Mouse (Mus musculus) hindbrain, embryonic 10.5 days (tissue): ENCODE data around the gene Etnppl. TPM values are rescaled to one million over a fixed set of nuclear protein-coding genes. Genes with fewer than 3 reads are reported as not detected.

Experiments
- DNase-seq: peaks from one replicate; pipeline ENCODE4 v3.0.0-alpha.2; 2017; ENCODE audit warnings: low spot score
- H3K27ac ChIP-seq: fragments of 300-500 bp; sonication (generic); 2 replicates; pipeline ENCODE4 v1.5.1; 2016; ENCODE audit warnings: mild to moderate bottlenecking, moderate library complexity
- H3K27me3 ChIP-seq: fragments of 300-500 bp; sonication (generic); 2 replicates; pipeline ENCODE4 v1.6.1; 2016; ENCODE audit warnings: mild to moderate bottlenecking; ENCODE audit not compliant: poor library complexity, insufficient read depth, severe bottlenecking
- H3K36me3 ChIP-seq: fragments of 300-500 bp; sonication (generic); 2 replicates; pipeline ENCODE4 v1.6.1; 2016; ENCODE audit warnings: mild to moderate bottlenecking, moderate library complexity
- H3K4me1 ChIP-seq: fragments of 300-500 bp; sonication (generic); replicated peaks from 2 replicates; pipeline ENCODE4 v1.6.1; 2016; ENCODE audit warnings: mild to moderate bottlenecking
- H3K4me3 ChIP-seq: fragments of 300-500 bp; sonication (generic); 2 replicates; pipeline ENCODE4 v1.5.1; 2016; ENCODE audit warnings: mild to moderate bottlenecking, moderate library complexity
- H3K9me3 ChIP-seq: fragments of 300-500 bp; sonication (generic); 2 replicates; pipeline ENCODE4 v1.6.1; 2016; ENCODE audit warnings: mild to moderate bottlenecking, moderate library complexity
- WGBS: fragments of 180-500 bp; shearing (Covaris S2); methylation state at CpG from one replicate; pipeline ENCODE4 v1.1.7; 2016; 5-methylcytosine and 5-hydroxymethylcytosine counted together
- polyA plus RNA-seq: library from polyadenylated mRNA; unstranded; fragments of >200 nt; fragmentation: Nextera tagmentation; extraction: Ambion mirVana; gene quantifications from 2 replicates; pipeline ENCODE4 v1.2.1, GENCODE M21; 2016

Gene Etnppl
- 0.05 TPM in 1 of 2 replicates, not detected in the other for polyA plus RNA-seq

DNA sequence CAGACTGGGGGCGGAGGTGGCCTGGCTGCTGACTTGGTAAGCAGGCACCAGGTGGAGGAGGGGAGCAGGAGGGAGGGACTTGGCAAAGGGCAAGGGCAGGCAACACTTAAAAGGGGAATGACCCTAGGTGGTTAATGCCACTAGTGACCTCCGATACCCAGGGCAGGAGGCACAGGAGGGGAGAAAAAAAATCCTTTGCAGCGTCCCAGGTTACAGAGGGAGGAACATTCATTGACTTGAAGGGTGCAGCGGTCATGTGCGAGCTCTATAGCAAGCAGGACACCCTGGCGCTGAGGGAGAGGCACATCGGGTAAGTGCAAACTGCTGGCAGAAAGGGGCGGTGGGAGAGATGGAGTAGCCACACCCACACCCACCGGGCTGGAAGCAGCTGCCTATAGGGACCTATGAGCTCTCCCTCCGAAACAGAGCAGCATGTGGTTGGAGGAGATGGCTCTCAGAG is at the start of gene Etnppl:
Gene Etnppl, plus strand, starts transcription at position 10 of the 460 bp plus-strand sequence.
- DNase-seq, result peak; percentile 24
- Histone ChIP-seq H3K27me3 (peaks cover 17% of the 10 kb centered on the region), H3K36me3 (no peaks in the 10 kb centered on the region), H3K27ac (no peak within 1 kb of the TSS), H3K9me3 (no peaks in the 10 kb centered on the region), H3K4me3 (peak within 1 kb of the TSS; percentile 32), H3K4me1 (peaks cover 7% of the 10 kb centered on the region)
- WGBS, result 2% methylated on average over 10 of the region's 10 CpGs

DNA sequence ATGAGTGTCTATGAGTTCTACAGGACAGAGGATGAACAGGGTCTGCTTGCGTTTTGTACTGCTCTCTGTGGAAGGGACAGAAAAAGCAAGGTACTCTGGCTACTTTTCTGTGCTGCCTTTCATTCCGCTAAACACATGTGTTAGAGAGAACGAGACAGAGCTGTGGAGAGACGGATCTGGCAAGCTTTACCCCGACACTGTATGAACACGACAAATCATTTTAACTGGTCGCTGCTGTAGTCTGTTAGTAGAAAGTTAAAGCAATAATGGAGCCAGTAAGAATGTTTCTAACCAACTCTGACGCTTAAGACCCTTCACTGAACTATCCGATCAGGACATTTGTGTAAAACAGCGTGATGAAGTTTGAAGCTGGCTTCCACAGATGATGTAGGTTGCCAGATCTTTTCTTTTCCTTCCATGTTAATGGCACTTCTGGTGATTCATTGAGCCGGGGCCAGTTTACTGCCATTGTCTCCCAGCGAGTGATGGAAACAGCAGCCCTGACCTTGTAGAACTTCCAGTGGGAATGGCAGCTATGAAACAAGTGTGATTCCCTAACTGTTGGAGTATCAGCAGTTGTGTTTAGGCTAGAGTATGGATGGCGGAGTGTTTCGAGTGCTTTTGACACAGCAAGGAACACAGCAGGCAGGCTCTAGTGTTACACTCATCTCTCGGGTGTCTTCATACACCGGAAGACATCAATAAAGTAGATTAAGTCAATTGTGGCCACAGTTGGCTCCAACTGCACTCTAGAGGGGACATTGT is 48.7 kb upstream of the Etnppl start:
- Histone ChIP-seq H3K9me3 (no peaks in the 10 kb centered on the region), H3K36me3 (no peaks in the 10 kb centered on the region), H3K4me1 (0 out of 2 replicates have a peak, but pooled peaks cover 3% of the 10 kb centered on the region), H3K4me3 (no peak overlapping the region), H3K27me3 (no peaks in the 10 kb centered on the region), H3K27ac (no peak overlapping the region)
- DNase-seq, result no peak
- 89% methylated on average over 16 of the region's 16 CpGs for WGBS

DNA sequence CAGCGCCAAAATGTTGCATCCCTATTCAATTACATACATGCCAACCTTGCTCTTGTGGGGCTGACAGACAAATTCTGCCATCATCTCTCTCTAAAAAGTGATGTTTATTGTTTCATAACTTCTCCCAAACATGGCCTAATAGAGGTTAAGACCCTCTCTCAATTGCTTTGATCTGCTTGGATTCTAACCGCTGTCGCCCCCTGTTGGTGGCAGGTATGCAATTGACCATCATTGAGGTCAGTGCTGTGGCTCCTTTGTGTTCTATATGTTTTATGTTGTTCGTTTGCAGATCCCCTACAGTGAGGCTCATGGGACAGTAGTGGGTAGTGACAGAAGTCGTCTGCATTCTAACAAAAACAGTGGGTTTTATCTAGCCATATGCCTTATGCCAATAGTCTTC is 44.0 kb upstream of the Etnppl start:
- Histone ChIP-seq H3K27ac (no peak overlapping the region), H3K4me1 (0 out of 2 replicates have a peak, but pooled peaks cover 3% of the 10 kb centered on the region), H3K9me3 (no peaks in the 10 kb centered on the region), H3K4me3 (no peak overlapping the region), H3K36me3 (no peaks in the 10 kb centered on the region), H3K27me3 (no peaks in the 10 kb centered on the region)
- WGBS, result 67% methylated on average over 5 of the region's 5 CpGs
- DNase-seq, result no peak

DNA sequence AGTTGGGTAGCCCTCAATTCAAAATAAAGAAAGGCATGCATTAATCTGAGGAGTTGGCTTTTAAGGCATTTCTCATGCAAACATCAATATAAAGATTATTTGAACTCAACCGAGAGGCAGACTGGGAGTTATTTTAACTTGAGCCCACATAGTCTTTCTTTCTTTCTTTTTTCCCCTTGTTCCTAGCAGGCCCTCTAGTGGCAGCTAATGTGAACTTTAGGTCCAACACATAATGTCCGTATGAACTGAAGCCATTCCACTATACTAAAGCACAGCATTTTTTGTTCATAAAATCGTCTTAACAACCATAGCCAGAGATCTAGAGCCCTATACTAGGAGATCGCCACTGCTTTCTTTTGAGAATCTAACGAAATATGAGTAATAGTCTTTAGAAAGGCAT is 42.6 kb upstream of the Etnppl start:
- Histone ChIP-seq H3K27ac (no peak overlapping the region), H3K9me3 (no peaks in the 10 kb centered on the region), H3K36me3 (no peaks in the 10 kb centered on the region), H3K4me1 (0 out of 2 replicates have a peak, but pooled peaks cover 3% of the 10 kb centered on the region), H3K4me3 (no peak overlapping the region), H3K27me3 (no peaks in the 10 kb centered on the region)
- 30% methylated on average over 5 of the region's 5 CpGs for WGBS
- no peak for DNase-seq

DNA sequence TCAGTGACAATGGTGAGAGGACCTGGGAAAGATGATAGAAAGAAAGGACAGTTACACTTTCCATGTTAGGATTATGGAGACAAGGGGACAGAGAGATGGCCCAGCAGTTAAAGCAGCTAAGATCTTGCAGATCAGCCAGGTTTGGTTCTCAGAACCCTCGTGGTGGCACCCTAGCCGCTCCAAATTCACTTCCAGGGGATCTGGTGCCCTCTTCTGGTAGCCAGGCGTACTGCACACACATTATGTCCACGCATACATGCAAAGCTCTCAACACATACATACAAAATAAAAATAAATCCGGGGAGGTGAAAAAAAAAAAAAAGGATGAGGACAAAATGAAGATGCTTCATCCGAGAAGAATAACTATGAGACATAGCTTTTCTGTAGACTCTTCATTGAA is 40.6 kb upstream of the Etnppl start:
- WGBS, result 64% methylated on average over 6 of the region's 6 CpGs
- DNase-seq, result peak; percentile 29
- H3K36me3 ChIP-seq, result no peaks in the 10 kb centered on the region

DNA sequence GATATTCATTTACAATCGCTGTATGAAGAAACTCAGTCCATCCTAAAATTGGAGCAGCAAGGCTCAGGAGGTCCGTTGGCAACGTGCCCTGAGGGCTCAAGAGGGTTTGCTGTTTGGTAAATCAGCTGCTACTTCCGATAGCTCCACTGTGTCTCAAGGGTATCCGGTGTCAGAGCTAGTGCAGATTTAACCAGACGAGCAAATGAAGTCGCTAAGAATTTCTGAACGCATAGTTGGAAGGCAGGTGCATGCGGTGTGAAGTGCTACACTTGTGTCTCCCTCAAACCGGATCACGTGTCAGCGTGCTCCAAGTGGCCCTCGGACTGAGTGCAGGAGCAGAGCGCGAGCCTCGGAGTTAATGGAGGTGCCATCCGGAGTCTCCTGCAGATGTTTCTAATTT is 37.7 kb upstream of the Etnppl start:
- H3K27ac ChIP-seq, result no peak overlapping the region
- H3K4me1 ChIP-seq, result 0 out of 2 replicates have a peak, but pooled peaks cover 3% of the 10 kb centered on the region
- WGBS, result 71% methylated on average over 17 of the region's 17 CpGs
- no peak overlapping the region for H3K4me3 ChIP-seq
- H3K27me3 ChIP-seq, result no peaks in the 10 kb centered on the region
- no peaks in the 10 kb centered on the region for H3K9me3 ChIP-seq
- peak; percentile 25 for DNase-seq
- no peaks in the 10 kb centered on the region for H3K36me3 ChIP-seq

More for the DNA sequence above, 40.6 kb upstream of the Etnppl start:
- H3K27me3 ChIP-seq, result no peaks in the 10 kb centered on the region
- H3K9me3 ChIP-seq, result no peaks in the 10 kb centered on the region
- no peak overlapping the region for H3K4me3 ChIP-seq
- no peak overlapping the region for H3K27ac ChIP-seq
- 0 out of 2 replicates have a peak, but pooled peaks cover 6% of the 10 kb centered on the region for H3K4me1 ChIP-seq

DNA sequence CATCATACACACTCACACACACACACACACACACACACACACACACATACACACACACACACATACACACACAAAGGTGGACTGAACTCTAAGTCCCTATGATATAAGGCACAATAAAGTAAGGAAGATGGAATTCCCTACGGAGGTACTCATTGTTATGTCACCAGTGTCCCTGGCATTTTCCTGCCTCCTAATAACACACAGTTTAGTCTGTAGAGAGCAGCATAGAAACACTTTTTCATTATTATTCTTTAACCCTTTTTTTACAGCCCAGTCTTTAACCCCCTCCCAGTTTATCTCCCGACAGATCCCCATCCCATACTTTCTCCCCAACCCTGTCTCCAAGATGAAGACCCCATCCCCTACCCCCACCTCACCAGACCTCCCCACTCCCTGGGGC is 35.7 kb upstream of the Etnppl start:
- no peak for DNase-seq
- H3K4me3 ChIP-seq, result no peak overlapping the region
- no peaks in the 10 kb centered on the region for H3K27me3 ChIP-seq
- 89% methylated on average over 2 of the region's 2 CpGs for WGBS
- 0 out of 2 replicates have a peak, but pooled peaks cover 3% of the 10 kb centered on the region for H3K4me1 ChIP-seq
- H3K9me3 ChIP-seq, result no peaks in the 10 kb centered on the region
- H3K36me3 ChIP-seq, result no peaks in the 10 kb centered on the region
- H3K27ac ChIP-seq, result no peak overlapping the region

DNA sequence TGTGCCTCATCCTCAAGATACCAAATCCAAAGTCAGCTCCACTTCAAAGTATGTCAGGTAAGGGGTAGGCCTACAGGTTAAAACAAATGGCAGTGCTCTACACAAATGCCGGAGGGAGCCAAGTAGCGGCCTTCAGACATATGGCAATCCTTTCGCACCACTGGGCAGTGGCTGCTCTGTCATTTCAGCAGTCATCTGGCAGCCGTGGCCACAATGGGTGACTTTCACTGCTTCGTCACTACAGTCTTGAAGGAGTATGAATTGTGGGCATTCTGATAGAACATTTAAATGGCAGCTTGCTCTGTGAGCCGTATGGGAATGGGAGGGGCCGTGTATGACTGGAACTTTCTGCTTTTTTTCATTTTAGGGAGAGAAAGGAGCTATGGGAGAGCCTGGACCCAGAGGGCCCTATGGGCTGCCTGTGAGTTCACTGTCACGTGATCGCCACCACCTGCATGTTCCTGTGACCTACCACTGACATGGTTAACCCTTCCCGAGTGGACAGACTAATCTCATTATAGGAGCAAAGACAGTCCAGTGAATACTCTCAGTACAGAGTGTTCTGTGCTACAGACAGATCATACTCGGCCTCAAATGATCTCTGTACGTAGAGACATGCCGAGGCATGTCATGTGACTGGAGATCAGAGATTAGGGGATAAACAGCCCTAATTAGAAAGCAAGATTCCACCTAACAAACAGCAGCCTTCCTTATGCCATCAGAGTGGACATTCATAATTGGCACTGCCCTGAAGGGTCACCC is 34.2 kb upstream of the Etnppl start:
- Histone ChIP-seq H3K9me3 (no peaks in the 10 kb centered on the region), H3K4me1 (0 out of 2 replicates have a peak, but pooled peaks cover 3% of the 10 kb centered on the region), H3K36me3 (no peaks in the 10 kb centered on the region), H3K4me3 (no peak overlapping the region), H3K27me3 (no peaks in the 10 kb centered on the region), H3K27ac (no peak overlapping the region)
- no peak for DNase-seq
- WGBS, result 88% methylated on average over 13 of the region's 13 CpGs

DNA sequence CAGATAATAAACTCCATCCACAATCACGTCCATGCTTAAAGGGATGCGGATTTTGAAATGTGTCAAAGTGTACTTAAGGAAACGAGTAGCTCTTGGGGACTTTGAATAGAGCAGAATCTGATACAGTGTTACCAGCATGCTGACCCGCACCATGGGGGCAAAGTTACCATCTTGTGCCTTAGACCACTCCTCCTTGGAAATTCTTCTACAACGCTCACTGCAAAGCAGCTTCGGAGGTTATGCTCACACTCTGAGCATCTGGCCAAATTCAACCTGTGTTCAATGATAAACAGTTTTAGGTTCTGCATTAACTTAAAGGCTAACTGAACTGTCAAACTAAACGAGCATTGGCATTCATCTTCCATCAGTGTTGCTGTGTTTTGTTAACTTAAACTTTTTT is 33.2 kb upstream of the Etnppl start:
- no peaks in the 10 kb centered on the region for H3K9me3 ChIP-seq
- H3K27me3 ChIP-seq, result no peaks in the 10 kb centered on the region
- no peak overlapping the region for H3K27ac ChIP-seq
- no peaks in the 10 kb centered on the region for H3K36me3 ChIP-seq
- WGBS, result 88% methylated on average over 7 of the region's 7 CpGs
- H3K4me1 ChIP-seq, result 0 out of 2 replicates have a peak, but pooled peaks cover 3% of the 10 kb centered on the region
- no peak overlapping the region for H3K4me3 ChIP-seq
- no peak for DNase-seq

DNA sequence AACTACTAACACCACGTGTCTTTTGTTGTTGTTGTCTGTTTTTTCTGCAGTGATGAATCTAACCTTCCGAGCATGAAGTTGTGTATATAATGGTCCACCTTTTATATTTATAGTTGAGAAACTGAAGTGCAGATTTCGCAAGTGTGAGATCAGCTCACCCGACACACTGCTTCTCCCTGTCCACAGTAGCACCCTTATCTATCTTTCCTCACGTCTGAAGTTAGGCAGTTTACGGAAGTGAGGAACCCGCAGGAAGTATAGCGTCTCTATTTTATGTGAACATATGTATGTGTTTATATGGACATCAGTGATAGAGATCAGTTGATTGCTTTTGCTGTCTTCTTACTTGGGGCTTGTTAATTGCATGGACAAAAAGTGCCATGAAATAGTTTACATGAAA is 22.2 kb upstream of the Etnppl start:
- no peak for DNase-seq
- 91% methylated on average over 8 of the region's 8 CpGs for WGBS
- H3K4me3 ChIP-seq, result no peak overlapping the region
- no peaks in the 10 kb centered on the region for H3K9me3 ChIP-seq
- no peak overlapping the region for H3K27ac ChIP-seq
- no peaks in the 10 kb centered on the region for H3K36me3 ChIP-seq
- H3K4me1 ChIP-seq, result no peaks in the 10 kb centered on the region
- no peaks in the 10 kb centered on the region for H3K27me3 ChIP-seq

DNA sequence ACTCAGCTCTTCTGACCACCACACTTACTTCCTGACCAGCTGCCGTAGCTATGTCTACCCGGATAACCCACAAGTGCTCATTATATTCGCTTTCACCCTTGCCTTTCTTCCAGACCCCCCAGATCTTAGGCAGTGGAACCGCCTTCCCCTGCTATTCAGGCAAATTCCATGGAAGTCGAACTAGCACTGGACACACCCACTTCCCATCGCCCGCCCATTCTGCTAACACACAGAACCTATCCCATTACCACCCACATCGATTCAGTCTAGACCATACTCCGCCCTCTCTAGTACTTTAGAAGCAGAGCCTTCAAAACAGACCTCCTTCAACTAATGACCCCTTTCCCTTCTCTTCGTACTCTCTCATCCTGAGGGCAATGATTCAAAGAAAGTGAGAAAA is 15.8 kb upstream of the Etnppl start:
- H3K9me3 ChIP-seq, result no peaks in the 10 kb centered on the region
- H3K36me3 ChIP-seq, result no peaks in the 10 kb centered on the region
- DNase-seq, result no peak
- no peak overlapping the region for H3K4me3 ChIP-seq
- no peaks in the 10 kb centered on the region for H3K27me3 ChIP-seq
- no peak overlapping the region for H3K27ac ChIP-seq
- H3K4me1 ChIP-seq, result no peaks in the 10 kb centered on the region
- WGBS, result 79% methylated on average over 10 of the region's 10 CpGs

DNA sequence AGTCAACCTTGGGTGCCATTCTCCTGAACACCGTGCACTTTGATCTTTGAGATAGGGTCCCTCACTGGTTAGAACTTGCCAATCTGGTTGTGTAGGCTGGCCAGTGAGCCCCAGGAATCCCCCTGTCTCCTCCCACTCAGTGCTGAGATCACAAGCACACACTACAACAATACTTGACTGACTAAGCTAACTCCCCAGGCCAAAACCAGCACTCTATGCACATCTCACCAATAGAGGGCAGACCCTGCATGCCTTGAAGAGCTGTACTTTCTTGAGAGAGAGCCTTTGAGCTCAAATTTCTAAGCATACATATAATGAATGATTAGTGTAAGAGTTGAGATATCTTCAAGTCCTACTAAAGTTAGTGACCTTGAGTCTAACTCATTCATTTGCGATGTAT is 9.3 kb upstream of the Etnppl start:
- Histone ChIP-seq H3K27me3 (no peaks in the 10 kb centered on the region), H3K4me3 (no peak overlapping the region), H3K4me1 (no peaks in the 10 kb centered on the region), H3K36me3 (no peaks in the 10 kb centered on the region), H3K9me3 (no peaks in the 10 kb centered on the region), H3K27ac (no peak overlapping the region)
- DNase-seq, result no peak
- 85% methylated on average over 2 of the region's 2 CpGs for WGBS

DNA sequence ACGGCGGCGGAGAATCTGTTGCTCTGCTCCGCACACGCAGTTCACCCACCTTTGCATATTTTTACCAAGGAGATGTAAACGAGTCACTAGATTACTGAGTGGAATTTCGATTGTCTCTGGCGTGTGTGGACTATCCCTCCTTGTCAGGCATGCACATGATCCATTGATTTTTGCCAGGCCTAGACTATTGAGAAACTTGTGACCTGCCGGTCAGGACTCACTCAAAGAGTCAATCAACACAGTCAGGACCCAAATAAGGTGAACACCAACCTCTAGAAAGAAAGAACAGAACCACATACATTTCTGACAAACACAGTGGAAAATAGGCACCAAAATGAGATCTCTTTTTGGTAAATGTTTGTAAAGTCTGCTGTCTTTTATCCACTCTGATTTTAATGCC is 2.8 kb upstream of the Etnppl start:
- DNase-seq, result no peak
- Histone ChIP-seq H3K36me3 (no peaks in the 10 kb centered on the region), H3K9me3 (no peaks in the 10 kb centered on the region), H3K27ac (no peak overlapping the region), H3K27me3 (peaks cover 17% of the 10 kb centered on the region), H3K4me1 (peaks cover 7% of the 10 kb centered on the region), H3K4me3 (no peak overlapping the region)
- WGBS, result 87% methylated on average over 9 of the region's 9 CpGs
